Mouse (Mus musculus) liver, embryonic 14.5 days (tissue): ENCODE results near the gene Igtp. TPM values are rescaled to one million over a fixed set of nuclear protein-coding genes. Genes with fewer than 3 reads are reported as not detected.

ENCODE experiments used
- ATAC-seq: fragments of 200-750 bp; cut with Nextera tagmentation; 2 replicates; pipeline ENCODE4 v1.8.0; 2017; ENCODE audit warnings: moderate number of reproducible peaks, mild to moderate bottlenecking, moderate library complexity; ENCODE audit not compliant: insufficient read depth
- DNase-seq, 3 experiments: peaks; one replicate each; pipeline ENCODE4 v3.0.0-alpha.2; 2012 to 2013; ENCODE audit warnings: low read depth in 3 of 3, low spot score in 3 of 3
- H3K27ac ChIP-seq: fragments of 300-500 bp; sonication (generic); 2 replicates; pipeline ENCODE4 v1.5.1; 2014; ENCODE audit warnings: moderate library complexity, mild to moderate bottlenecking, control low read depth, inconsistent platforms
- H3K27me3 ChIP-seq: fragments of 300-500 bp; sonication (generic); 2 replicates; pipeline ENCODE4 v1.6.1; 2014; ENCODE audit warnings: mild to moderate bottlenecking, low read length, moderate library complexity; ENCODE audit not compliant: control insufficient read depth, insufficient read depth
- H3K36me3 ChIP-seq: fragments of 300-500 bp; sonication (generic); replicated peaks from 2 replicates; pipeline ENCODE4 v1.6.1; 2014; ENCODE audit warnings: low read depth; ENCODE audit not compliant: control insufficient read depth, insufficient read depth
- H3K4me1 ChIP-seq, 2 experiments: fragments of 200-500 bp in 1 of 2; fragments of 300-500 bp in 1 of 2; sonication (generic) in 1 of 2; replicated peaks; 2 replicates each; pipeline ENCODE4 v1.6.1; 2012 to 2014; ENCODE audit warnings: antibody characterized with exemption in 1 of 2, inconsistent platforms in 1 of 2, low read length in 1 of 2; ENCODE audit not compliant: control insufficient read depth in 2 of 2, insufficient read depth in 2 of 2
- H3K4me2 ChIP-seq: fragments of 300-500 bp; sonication (generic); 2 replicates; pipeline ENCODE4 v1.6.1; 2014; ENCODE audit warnings: low read depth, mild to moderate bottlenecking, control low read depth, moderate library complexity
- H3K4me3 ChIP-seq, 2 experiments: fragments of 200-500 bp in 1 of 2; fragments of 300-500 bp in 1 of 2; sonication (generic) in 1 of 2; 2 replicates each; pipeline ENCODE4 v1.5.1; 2012 to 2014; ENCODE audit warnings: low read depth in 2 of 2, low read length in 2 of 2, mild to moderate bottlenecking in 2 of 2, control low read depth in 1 of 2, inconsistent platforms in 1 of 2, moderate library complexity in 1 of 2; ENCODE audit not compliant: insufficient read depth in 1 of 2
- H3K9ac ChIP-seq: fragments of 300-500 bp; sonication (generic); replicated peaks from 2 replicates; pipeline ENCODE4 v1.6.1; 2014; ENCODE audit warnings: mild to moderate bottlenecking, control low read depth, moderate library complexity
- H3K9me3 ChIP-seq: fragments of 300-500 bp; sonication (generic); 2 replicates; pipeline ENCODE4 v1.6.1; 2016; ENCODE audit warnings: low read length, mixed read lengths; ENCODE audit not compliant: control insufficient read depth
- CTCF ChIP-seq: IDR thresholded peaks from 2 replicates; pipeline ENCODE4 v1.5.1; 2016; ENCODE audit warnings: antibody characterized with exemption, low read depth, control low read depth
- EP300 ChIP-seq: IDR thresholded peaks from 2 replicates; pipeline ENCODE4 v1.6.1; 2016; ENCODE audit warnings: antibody characterized with exemption, low read depth
- WGBS: fragments of 180-500 bp; shearing (Covaris S2); extraction: QIAGEN DNeasy Blood & Tissue Kit; methylation state at CpG from one replicate; pipeline ENCODE4 v1.1.7; 2014; ENCODE audit not compliant: insufficient replicate concordance; 5-methylcytosine and 5-hydroxymethylcytosine counted together
- polyA plus RNA-seq, 2 experiments: library from polyadenylated mRNA; depleted of rRNA in 1 of 2; stranded (reverse) in 1 of 2; unstranded in 1 of 2; fragments of >200 nt; fragmentation: Nextera tagmentation in 1 of 2; extraction: Ambion mirVana in 1 of 2; gene quantifications; 2 replicates each; pipeline versions ENCODE4 v1.2.1 to v1.2.3; 2012 to 2014

Igtp gene
- polyA plus RNA-seq, 2 experiments, result 4.7 to 7.6 TPM

DNA sequence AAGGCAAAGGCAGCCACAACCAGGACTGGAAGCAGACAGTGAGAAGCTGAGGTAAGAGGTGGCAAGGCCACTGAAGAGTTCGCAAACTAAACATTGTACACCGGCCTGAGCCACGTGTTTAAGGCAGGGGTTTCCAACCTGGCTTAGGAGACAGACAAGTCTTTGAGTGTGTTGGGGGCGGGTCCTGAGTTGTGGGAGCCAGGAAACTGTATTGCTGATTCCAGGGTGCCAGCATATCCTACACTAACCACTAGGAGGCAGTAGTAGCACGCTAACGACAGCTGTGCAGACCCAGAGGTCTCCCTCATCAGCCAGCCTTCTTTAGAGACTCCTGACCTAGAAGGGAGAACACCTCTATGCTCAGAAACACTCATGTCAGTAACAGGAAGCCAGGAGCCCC lies 35.8 kb downstream of the Igtp start:
- H3K9ac ChIP-seq, result no peak overlapping the region
- H3K4me1 ChIP-seq, result peaks cover 4 to 7% of the 10 kb centered on the region in 2 experiments; a peak in 3 of 4 replicates
- no peak overlapping the region for H3K4me2 ChIP-seq
- H3K4me3 ChIP-seq, result no peak overlapping the region
- ATAC-seq (no peak), DNase-seq (no peak)
- no peaks in the 10 kb centered on the region for H3K9me3 ChIP-seq
- H3K36me3 ChIP-seq, result no peaks in the 10 kb centered on the region
- TF ChIP-seq EP300 (no peak), CTCF (peak; percentile 86)
- H3K27me3 ChIP-seq, result no peaks in the 10 kb centered on the region
- no peak overlapping the region for H3K27ac ChIP-seq
- WGBS, result 13% methylated on average over 6 of the region's 6 CpGs

DNA sequence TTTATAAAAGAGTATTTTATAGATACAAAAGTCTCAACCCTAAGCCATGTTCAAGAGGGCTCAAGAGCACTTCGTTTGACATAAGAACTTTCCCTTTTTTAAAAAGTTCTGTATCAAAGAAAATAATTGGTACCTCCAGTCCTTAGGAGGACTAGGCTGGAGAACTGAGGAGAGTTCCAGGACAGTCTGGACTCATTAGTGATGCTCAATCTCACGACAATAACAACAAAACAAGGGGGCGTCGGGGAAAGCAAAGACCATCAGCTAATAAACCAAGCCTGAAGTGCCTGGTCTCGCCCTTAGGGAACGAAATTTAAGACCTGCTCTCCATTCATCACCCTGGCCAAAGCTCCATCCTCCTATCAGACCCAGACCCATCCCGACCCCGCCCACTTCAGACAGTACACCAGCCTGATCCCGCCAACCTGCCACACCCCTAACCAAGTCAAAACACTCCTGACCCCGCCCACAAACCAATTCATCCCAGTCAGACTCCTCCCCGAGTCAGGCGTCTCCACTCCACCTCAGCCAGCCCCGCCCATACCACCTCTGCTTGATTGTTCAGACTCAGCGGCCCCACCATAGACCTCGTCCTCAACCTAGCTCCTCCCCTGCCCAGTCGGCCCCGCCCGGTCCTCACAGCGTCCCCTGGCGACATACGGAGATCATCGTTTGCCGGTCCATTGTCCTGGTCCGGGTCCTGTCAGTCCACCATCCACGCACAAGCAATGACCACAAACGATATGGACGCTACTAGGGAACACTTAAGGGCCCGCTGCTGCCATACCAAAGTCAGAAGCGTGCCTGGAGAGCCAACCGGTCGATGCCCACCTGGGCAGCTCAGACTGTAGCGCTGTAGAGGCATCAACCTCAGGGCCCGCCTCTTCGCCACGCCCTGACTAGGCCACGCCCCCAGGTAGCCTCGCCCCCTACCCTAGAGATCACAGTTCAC lies 39.8 kb downstream of the Igtp start:
- H3K9me3 ChIP-seq, result no peaks in the 10 kb centered on the region
- no peak overlapping the region for H3K9ac ChIP-seq
- H3K36me3 ChIP-seq, result no peaks in the 10 kb centered on the region
- TF ChIP-seq EP300 (no peak), CTCF (peak; percentile 56)
- peak; percentile 47 to 68 (median 47) for DNase-seq
- H3K4me3 ChIP-seq, result peak overlapping the region; percentile 37 to 47
- ATAC-seq, result peak; percentile 85
- no peak overlapping the region for H3K27ac ChIP-seq
- H3K27me3 ChIP-seq, result no peaks in the 10 kb centered on the region
- 3% methylated on average over 37 of the region's 37 CpGs for WGBS
- peak overlapping the region; percentile 59 for H3K4me2 ChIP-seq
- peaks cover 4 to 7% of the 10 kb centered on the region in 2 experiments; a peak in 3 of 4 replicates for H3K4me1 ChIP-seq

DNA sequence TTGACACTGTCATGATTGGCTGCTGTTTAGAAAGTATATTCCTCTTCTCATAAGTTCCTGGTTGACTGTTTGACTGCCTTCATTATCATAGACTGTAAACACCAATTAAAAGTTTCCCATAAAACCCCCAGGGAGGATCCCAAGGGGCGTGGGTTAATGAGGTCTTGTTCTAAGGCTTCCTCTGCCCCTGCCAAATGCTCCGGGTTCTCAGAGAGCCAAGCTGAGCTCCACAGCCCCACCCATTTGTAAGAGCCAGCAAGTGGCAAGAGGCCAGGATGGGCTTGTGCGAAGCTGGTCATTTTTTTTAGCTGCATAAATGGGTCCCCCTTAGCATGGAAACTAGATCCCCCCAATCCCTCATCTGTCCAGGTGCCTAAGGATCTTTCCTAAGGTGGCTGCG lies 47.9 kb downstream of the Igtp start:
- no peak for DNase-seq
- 36% methylated on average over 4 of the region's 4 CpGs for WGBS
- H3K9ac ChIP-seq, result no peak overlapping the region
- no peak overlapping the region for H3K4me3 ChIP-seq
- H3K4me2 ChIP-seq, result no peak overlapping the region
- no peaks in the 10 kb centered on the region for H3K4me1 ChIP-seq
- TF ChIP-seq EP300 (no peak), CTCF (no peak)
- H3K36me3 ChIP-seq, result no peaks in the 10 kb centered on the region
- H3K27ac ChIP-seq, result no peak overlapping the region
- H3K9me3 ChIP-seq, result no peaks in the 10 kb centered on the region
- no peaks in the 10 kb centered on the region for H3K27me3 ChIP-seq
- no peak for ATAC-seq

DNA sequence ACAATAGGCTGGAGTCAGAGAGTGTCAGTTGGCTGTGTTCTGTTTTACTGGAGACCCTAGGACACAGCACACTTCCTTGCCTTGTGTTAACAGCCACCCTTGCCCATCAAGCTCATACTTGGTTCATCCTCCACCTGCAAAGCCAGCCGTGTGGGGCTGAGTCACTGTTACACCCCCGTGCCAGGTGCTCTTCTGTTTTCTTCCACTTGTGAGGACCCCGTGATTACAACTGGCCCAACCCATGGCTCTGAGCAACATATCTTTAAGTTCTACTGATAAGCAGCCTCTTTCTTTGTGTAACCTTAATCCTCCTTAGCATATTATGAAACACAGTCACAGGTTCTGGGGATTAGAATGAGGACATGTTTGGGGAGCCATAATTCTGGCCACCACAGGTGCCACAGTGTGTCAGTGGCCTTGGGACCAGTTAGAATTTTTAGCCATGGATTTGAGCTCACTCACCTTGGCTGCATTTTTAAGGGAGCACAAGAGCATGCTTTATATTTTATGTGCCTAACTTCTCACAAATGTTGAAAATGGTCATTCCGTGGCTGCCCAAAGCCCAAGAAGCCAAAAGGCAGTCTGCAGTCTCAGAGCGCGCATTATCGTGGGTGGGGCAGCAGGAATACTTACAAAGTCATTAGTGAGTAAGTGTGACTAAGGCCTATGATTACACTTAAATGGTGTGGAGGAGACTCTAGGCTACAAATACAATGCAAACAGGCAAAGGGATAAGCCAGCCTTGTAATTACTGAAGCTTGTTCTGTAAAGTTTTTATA lies 50.0 kb downstream of the Igtp start:
- ATAC-seq (no peak), DNase-seq (no peak)
- Histone ChIP-seq H3K4me3 (no peak overlapping the region), H3K36me3 (no peaks in the 10 kb centered on the region), H3K27me3 (no peaks in the 10 kb centered on the region), H3K9me3 (no peaks in the 10 kb centered on the region), H3K9ac (no peak overlapping the region), H3K27ac (no peak overlapping the region), H3K4me2 (no peak overlapping the region), H3K4me1 (no peaks in the 10 kb centered on the region)
- TF ChIP-seq CTCF, result no peak
- TF ChIP-seq EP300, result no peak
- WGBS, result 63% methylated on average over 7 of the region's 7 CpGs

DNA sequence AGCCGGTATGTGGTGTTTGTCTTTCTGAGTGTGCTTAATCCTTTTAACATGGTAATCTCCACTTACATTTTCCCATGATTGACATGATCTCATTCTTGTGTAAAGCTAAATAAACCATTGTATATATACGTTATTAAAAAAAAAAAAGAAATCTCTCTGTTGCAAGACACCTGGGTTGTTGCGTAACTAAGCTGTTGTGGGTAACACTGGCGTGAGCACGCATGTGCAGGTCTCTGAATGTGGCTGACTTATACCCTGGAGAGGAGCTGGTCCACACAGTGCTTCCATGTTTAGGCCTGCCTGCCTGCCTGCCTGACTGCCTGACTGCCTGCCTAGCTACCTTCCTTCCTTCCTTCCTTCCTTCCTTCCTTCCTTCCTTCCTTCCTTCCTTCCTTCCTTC lies 51.2 kb downstream of the Igtp start:
- ATAC-seq (no peak), DNase-seq (no peak)
- WGBS, result 57% methylated on average over 5 of the region's 5 CpGs
- no peak overlapping the region for H3K27ac ChIP-seq
- TF ChIP-seq CTCF (no peak), EP300 (no peak)
- no peaks in the 10 kb centered on the region for H3K27me3 ChIP-seq
- no peak overlapping the region for H3K4me2 ChIP-seq
- no peak overlapping the region for H3K9ac ChIP-seq
- H3K9me3 ChIP-seq, result no peaks in the 10 kb centered on the region
- no peaks in the 10 kb centered on the region for H3K4me1 ChIP-seq
- no peaks in the 10 kb centered on the region for H3K36me3 ChIP-seq
- no peak overlapping the region for H3K4me3 ChIP-seq
